Mouse (Mus musculus) ovary, postnatal 36 days (tissue): ENCODE measurements around the gene Olfr800.

Experiments used
- DNase-seq: peaks from one replicate; pipeline ENCODE4 v3.0.0; 2022; ENCODE audit warnings: low spot score, mixed read lengths

Gene Olfr800

DNA sequence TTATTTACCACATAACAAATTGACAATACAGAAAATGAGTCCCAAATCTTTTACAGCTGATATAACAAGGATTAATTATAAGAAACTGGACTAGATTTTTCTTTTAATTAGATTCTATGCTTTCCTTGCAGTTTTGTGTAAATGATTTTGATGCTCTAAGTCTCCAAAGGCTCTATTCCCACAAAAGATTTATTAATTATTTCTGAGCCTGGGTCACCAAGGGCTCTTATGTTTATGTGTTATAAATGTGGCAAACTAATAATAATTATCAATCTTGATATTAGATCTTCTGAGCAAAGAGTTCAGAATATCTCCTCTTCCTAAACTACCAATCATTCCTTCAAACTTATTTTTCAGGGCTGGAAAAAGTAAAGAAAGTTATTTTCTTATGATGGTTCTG is at the start of gene Olfr800:
TSS of gene Olfr800 (plus strand) at position 301 of the 400 bp plus-strand sequence.
- DNase-seq = no peak

DNA sequence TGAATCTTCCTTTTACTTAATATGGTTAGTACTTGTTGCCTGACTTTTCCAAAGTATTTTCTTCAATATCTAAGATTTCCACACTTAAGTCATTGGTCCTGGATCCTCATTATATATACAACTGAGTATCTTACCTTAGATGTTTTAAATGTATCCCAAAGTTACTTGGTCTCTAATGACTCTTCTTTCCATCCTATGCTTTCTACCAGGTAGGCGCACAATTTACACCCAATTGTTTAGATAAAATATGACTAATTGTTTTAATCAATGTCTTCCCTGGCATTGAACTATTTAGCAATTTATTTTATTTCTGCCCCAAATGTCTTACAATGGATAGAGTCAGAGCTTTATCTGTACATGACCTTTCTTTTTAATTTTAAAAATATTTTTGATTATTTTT is 45.0 kb upstream of the Olfr800 start, which contains the start of gene Olfr796:
TSS of gene Olfr796 (minus strand) at position 101 of the 400 bp plus-strand sequence.
- no peak for DNase-seq

DNA sequence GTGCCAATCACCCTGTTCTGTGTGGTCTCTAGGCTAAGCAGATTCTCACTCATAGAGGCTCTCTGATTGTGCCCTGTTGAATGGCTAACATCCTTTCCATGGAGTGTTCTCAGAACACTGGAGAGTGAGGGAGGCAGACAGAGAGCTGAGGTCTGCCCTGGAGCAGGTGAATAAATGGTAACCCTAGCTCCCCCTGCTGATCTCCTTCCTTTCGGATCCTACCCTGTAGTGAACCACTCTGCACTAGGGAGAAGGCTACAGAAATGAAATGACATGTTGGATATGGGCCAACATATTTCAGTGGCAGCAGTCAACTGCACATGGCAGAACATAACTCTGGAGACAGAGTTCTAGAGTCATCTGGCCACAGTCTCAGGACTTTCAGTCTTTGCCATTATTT is 35.8 kb upstream of the Olfr800 start:
- no peak for DNase-seq

DNA sequence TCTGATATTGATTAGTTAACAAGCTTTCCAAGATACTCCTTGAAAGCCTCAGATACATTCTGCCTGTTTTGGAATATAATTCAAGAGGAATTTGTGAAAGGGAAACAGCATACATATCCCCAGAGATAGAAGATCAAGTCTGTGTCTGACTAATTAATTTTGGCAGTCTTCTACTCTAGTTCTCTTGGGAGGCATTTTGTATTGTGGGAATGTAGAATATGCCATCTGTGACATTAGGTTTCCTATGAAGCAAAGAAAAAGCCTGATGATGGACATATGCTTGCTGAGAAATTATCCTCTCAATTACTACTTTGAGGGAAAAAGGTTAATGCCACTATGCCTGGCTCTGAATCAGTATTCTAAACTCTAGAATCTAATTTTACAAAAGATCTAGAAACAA is 34.2 kb upstream of the Olfr800 start:
- no peak for DNase-seq

DNA sequence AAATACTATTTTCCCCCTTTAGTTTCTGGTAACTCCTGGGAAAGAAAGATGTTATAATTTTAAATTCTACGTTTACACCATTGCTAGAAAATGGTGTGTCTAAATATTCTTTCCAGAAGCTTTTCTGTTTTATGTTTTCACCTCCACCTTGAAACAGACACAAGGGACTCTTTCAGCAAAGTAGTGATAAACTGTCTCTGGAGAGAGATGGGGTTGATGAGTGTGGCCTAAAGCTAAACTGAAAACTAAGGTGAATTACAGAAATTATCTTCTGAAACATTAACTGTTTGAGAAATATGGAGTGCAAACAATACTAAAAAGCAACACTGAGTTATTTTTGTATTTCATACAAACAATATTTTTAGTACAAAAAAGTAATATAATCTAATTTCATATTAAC is 29.7 kb upstream of the Olfr800 start, which contains the start of gene Olfr798:
TSS of gene Olfr798 (minus strand) at position 101 of the 400 bp plus-strand sequence.
- DNase-seq = no peak

DNA sequence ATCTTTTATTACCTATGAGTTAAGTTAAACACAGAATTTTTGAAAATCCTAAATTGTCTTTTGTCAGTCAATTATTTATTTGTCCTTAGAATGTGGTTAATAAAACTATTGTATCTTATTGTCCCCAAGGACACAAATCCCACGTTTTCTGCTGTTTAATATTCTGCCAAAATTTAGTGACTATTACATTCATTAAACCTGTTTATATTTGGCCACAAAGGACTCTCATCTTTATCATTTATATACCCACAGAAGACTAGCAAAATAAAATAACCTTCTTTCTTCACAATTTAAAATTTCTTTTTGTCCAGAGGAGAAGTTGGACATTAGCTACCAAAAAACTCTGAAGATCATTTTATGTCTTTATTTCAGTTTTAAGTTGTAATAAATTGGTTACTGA is 20.3 kb upstream of the Olfr800 start, which contains the start of gene Olfr799:
TSS of gene Olfr799 (plus strand) at position 301 of the 400 bp plus-strand sequence.
- DNase-seq = no peak

DNA sequence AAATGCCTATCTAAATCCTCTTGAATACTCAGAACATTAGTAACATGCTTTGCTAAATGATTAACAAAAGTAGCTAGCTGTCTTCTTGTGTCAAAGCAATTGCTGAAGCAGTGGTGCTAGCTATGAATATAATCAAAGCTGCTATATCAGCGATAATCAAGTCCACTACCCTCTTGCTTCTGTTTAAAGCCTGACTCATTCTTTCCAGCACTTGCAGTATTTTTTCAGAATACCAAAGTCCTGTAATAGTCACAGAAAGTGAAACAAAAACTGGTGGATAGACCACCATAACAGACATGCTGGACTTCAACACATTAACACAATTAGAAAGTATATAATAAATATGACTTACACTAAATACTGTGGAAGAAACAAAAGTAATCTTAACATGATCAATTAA is 5.7 kb upstream of the Olfr800 start:
- no peak for DNase-seq

DNA sequence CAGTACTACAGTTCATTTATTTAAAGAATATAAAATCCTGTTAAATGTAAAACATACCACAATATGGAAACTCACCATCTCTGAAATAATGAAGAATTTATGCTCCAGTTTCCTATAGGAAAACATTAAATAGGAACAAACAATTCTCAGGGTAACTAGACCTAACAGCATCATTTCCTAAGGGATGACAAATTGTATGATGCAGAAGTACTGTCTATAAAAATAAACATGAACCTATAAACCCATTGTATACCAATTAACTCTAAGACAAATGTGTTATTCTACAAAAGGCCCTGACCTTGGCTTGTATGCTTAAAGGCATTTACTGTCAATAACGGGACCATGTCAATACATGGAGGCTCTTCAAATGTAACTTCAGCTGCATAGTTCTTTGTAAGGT is 16.3 kb downstream of the Olfr800 start, which contains the start of gene Olfr801:
TSS of gene Olfr801 (minus strand) at position 101 of the 400 bp plus-strand sequence.
- no peak for DNase-seq

DNA sequence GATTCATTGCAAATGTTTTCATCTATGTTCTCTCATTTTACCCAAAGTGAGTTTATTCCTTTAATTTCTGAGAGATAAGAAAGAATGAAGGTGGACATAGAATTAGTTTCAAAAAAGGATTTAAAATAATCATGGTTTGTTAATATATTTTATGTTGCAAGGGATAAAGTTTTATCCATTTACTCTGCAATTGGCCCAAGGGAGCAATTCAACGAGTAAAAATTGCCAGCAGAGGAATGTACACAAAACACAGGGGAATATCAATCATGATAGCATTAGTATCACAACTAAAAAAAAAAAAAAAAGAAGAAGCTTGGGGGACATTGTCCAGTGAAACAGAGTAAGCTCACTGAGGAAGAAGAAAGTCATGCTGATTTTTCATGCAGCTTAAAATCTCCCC is 30.6 kb downstream of the Olfr800 start, which contains the start of gene Olfr802:
TSS of gene Olfr802 (minus strand) at position 101 of the 400 bp plus-strand sequence.
- DNase-seq = no peak

DNA sequence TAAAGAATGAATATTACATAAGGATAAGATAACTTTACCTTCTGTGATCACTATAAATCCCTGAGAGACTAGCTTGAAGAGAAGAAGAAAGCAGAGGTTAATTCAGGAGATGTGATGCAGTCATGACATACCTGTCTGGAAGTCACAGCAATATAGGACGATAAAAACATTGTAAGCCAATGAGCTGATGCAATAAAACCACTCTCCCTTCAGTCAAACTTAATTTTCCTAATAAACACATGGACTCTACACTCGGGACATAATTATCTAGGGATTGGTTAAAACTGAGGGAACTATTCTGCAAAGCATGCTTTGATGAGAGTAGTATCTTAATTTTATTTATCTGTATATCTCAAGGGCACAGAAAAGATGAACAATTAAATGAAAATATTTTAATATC is 36.7 kb downstream of the Olfr800 start, which contains the start of gene Olfr803:
TSS of gene Olfr803 (minus strand) at position 101 of the 400 bp plus-strand sequence.
- DNase-seq = no peak

DNA sequence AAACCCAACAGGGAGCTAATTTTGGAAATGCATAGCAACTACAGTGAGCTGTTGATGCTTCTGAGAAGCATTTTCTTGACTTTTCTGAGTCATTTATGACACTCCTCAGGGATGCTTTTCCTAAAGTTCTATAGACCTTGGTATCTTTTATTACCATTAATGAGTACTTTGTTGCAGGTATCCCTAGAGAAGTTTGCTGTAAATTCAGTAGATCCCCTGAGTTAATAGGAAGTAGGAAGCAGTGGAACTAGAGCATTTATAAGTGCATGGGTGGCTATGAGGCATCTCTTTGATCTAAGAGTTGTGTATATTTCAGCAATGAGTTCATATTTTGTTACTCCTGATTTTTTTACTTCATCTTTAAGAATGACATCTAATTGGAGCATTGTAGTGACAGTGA is 45.4 kb downstream of the Olfr800 start, which contains the start of gene Olfr804:
TSS of gene Olfr804 (plus strand) at position 301 of the 400 bp plus-strand sequence.
- no peak for DNase-seq
